Mouse (Mus musculus): Measurements from ENCODE around the gene Grin2b.
A peak's percentile ranks its signal among the peaks of the same experiment; 100 is the strongest.

Gene Grin2b

GRCm38 (mm10) chr6:136173191-136173896 is at the start of gene Grin2b:
Gene Grin2b (minus strand): TSS chr6:136173511.
- peak; percentile 71 to 73 for DNase-seq (ENCODE audit: low spot score in 2 of 2)

- no peak for DNase-seq (ENCODE audit: low spot score in 2 of 2)
Measured at GRCm38 (mm10) chr6:136221894-136222293, 48.6 kb upstream of the Grin2b start.

GRCm38 (mm10) chr6:136210442-136210841 is 37.1 kb upstream of the Grin2b start:
- no peak for DNase-seq (ENCODE audit: low spot score in 2 of 2)

GRCm38 (mm10) chr6:136199814-136200213 is 26.5 kb upstream of the Grin2b start:
- DNase-seq (ENCODE audit: low spot score in 2 of 2): no peak

GRCm38 (mm10) chr6:136194616-136195015 is 21.3 kb upstream of the Grin2b start:
- no peak for DNase-seq (ENCODE audit: low spot score in 2 of 2)

GRCm38 (mm10) chr6:136178066-136178465 is 4.8 kb upstream of the Grin2b start:
- DNase-seq (ENCODE audit: low spot score in 2 of 2): no peak

GRCm38 (mm10) chr6:136172801-136173190 is 515 bp downstream of the Grin2b start:
- DNase-seq (ENCODE audit: low spot score in 2 of 2): no peak

- peak; percentile 77 to 79 for DNase-seq (ENCODE audit: low spot score in 2 of 2)
Measured at GRCm38 (mm10) chr6:136172172-136172651, 1.1 kb downstream of the Grin2b start.

GRCm38 (mm10) chr6:136171343-136171742 is 2.0 kb downstream of the Grin2b start:
- no peak for DNase-seq (ENCODE audit: low spot score in 2 of 2)

GRCm38 (mm10) chr6:136170381-136170780 is 2.9 kb downstream of the Grin2b start:
- no peak for DNase-seq (ENCODE audit: low spot score in 2 of 2)

- no peak for DNase-seq (ENCODE audit: low spot score in 2 of 2)
Measured at GRCm38 (mm10) chr6:136167361-136167760, 6.0 kb downstream of the Grin2b start.

GRCm38 (mm10) chr6:136165443-136166077 is 7.8 kb downstream of the Grin2b start:
- DNase-seq (ENCODE audit: low spot score in 2 of 2): peak; percentile 50 to 59

- no peak for DNase-seq (ENCODE audit: low spot score in 2 of 2)
Measured at GRCm38 (mm10) chr6:136162090-136162489, 11.2 kb downstream of the Grin2b start.

GRCm38 (mm10) chr6:136153444-136153843 is 19.9 kb downstream of the Grin2b start:
- no peak for DNase-seq (ENCODE audit: low spot score in 2 of 2)

GRCm38 (mm10) chr6:136150064-136150463 is 23.2 kb downstream of the Grin2b start:
- DNase-seq (ENCODE audit: low spot score in 2 of 2): no peak

- no peak for DNase-seq (ENCODE audit: low spot score in 2 of 2)
Measured at GRCm38 (mm10) chr6:136139967-136140366, 33.3 kb downstream of the Grin2b start.

- no peak for DNase-seq (ENCODE audit: low spot score in 2 of 2)
Measured at GRCm38 (mm10) chr6:136130456-136130855, 42.9 kb downstream of the Grin2b start.

GRCm38 (mm10) chr6:136122593-136122992 is 50.7 kb downstream of the Grin2b start:
- no peak for DNase-seq (ENCODE audit: low spot score in 2 of 2)

- DNase-seq (ENCODE audit: low spot score in 2 of 2): no peak
Measured at GRCm38 (mm10) chr6:136117390-136117789, 55.9 kb downstream of the Grin2b start.

GRCm38 (mm10) chr6:136113639-136114410 is 59.5 kb downstream of the Grin2b start:
- DNase-seq (ENCODE audit: low spot score in 2 of 2): no peak

- DNase-seq (ENCODE audit: low spot score in 2 of 2): no peak
Measured at GRCm38 (mm10) chr6:136109172-136109571, 64.1 kb downstream of the Grin2b start.

- DNase-seq (ENCODE audit: low spot score in 2 of 2): no peak
Measured at GRCm38 (mm10) chr6:136108466-136108865, 64.8 kb downstream of the Grin2b start.
